In genomic region chr16:33934701-33935406, GRCm38 (mm10) we compare ENCODE assay signal across 9 mouse cellular contexts. TPM values are rescaled to one million over a fixed set of nuclear protein-coding genes. Genes with fewer than 3 reads are reported as not detected.
DNase-seq lines count a peak whose midpoint lies in the region; ATAC-seq lines count a peak whose summit lies in the region.
"Had no signal": no experiment of that assay in that cellular context is flagged by ENCODE, and none has a peak within 500 bp of the region (broad histone marks: within the 10 kb centered on the region; RNA-seq: fewer than 3 reads in every experiment).

No protein-coding gene starts in this region.

- peak overlapping the region; percentile 45; the same call in 1 of the 2 replicates for H3K27ac ChIP-seq in hindbrain, embryonic 12.5 days
- no peak overlapping the region for H3K27ac ChIP-seq in hindbrain, embryonic 11.5 days (ENCODE audit: low read depth, low read length)
- H3K27ac ChIP-seq in embryonic facial prominence, embryonic 12.5 days = peak overlapping the region; percentile 79
- H3K27ac ChIP-seq in hindbrain, embryonic 16.5 days (ENCODE audit: low read depth, low read length) = peak overlapping the region; percentile 59; the same call in 1 of the 2 replicates

- no peak for ATAC-seq in hindbrain, embryonic 12.5 days (ENCODE audit: low FRiP score)
- ATAC-seq in hindbrain, embryonic 11.5 days (ENCODE audit: low FRiP score) = no peak
- ATAC-seq in embryonic facial prominence, embryonic 12.5 days (ENCODE audit: insufficient number of reproducible peaks, insufficient read depth, low FRiP score, low TSS enrichment) = no peak; the same call in 1 of the 2 replicates
- peak; percentile 60; the same call in 1 of the 2 replicates for ATAC-seq in hindbrain, embryonic 16.5 days
- no peak for ATAC-seq in inflammation-experienced regulatory T-cells, adult 6 months
- ATAC-seq: Patski had no signal

- H3K9ac ChIP-seq in hindbrain, embryonic 12.5 days = no peak overlapping the region
- no peak overlapping the region for H3K9ac ChIP-seq in hindbrain, embryonic 11.5 days (ENCODE audit: low read depth, low read length)
- peak overlapping the region; percentile 27; the same call in 1 of the 2 replicates for H3K9ac ChIP-seq in embryonic facial prominence, embryonic 12.5 days
- no peak overlapping the region for H3K9ac ChIP-seq in hindbrain, embryonic 16.5 days (ENCODE audit: low read depth, low read length)

- no peak overlapping the region for H3K4me2 ChIP-seq in hindbrain, embryonic 12.5 days (replicated peaks)
- no peak overlapping the region for H3K4me2 ChIP-seq in hindbrain, embryonic 11.5 days (replicated peaks; ENCODE audit: low read depth, low read length)
- no peak overlapping the region for H3K4me2 ChIP-seq in embryonic facial prominence, embryonic 12.5 days (replicated peaks)
- H3K4me2 ChIP-seq in hindbrain, embryonic 16.5 days (ENCODE audit: low read length) = no peak overlapping the region

- no peaks in the 10 kb centered on the region for H3K27me3 ChIP-seq in hindbrain, embryonic 12.5 days
- H3K27me3 ChIP-seq in hindbrain, embryonic 11.5 days (ENCODE audit: control insufficient read depth, insufficient read depth, low read length) = no peaks in the 10 kb centered on the region
- H3K27me3 ChIP-seq in embryonic facial prominence, embryonic 12.5 days = no peaks in the 10 kb centered on the region
- H3K27me3 ChIP-seq in hindbrain, embryonic 16.5 days (replicated peaks; ENCODE audit: control insufficient read depth, insufficient read depth, low read length) = no peaks in the 10 kb centered on the region
- H3K27me3 ChIP-seq: Patski had no signal

- intact Hi-C loops in left cerebral cortex, postnatal 25 days (cut with DNase I) = no loop called here

- H3K9me3 ChIP-seq in hindbrain, embryonic 12.5 days (replicated peaks) = no peaks in the 10 kb centered on the region
- H3K9me3 ChIP-seq in hindbrain, embryonic 11.5 days (ENCODE audit: control insufficient read depth, low read length) = no peaks in the 10 kb centered on the region
- no peaks in the 10 kb centered on the region for H3K9me3 ChIP-seq in embryonic facial prominence, embryonic 12.5 days
- H3K9me3 ChIP-seq in hindbrain, embryonic 16.5 days (ENCODE audit: control insufficient read depth, low read length) = no peaks in the 10 kb centered on the region

- 64% methylated on average over 5 of the region's 5 CpGs for WGBS in hindbrain, embryonic 12.5 days
- 77% methylated on average over 5 of the region's 5 CpGs for WGBS in hindbrain, embryonic 11.5 days
- 61% methylated on average over 5 of the region's 5 CpGs for WGBS in embryonic facial prominence, embryonic 12.5 days
- 47% methylated on average over 5 of the region's 5 CpGs for WGBS in hindbrain, embryonic 16.5 days

- H3K36me3 ChIP-seq in hindbrain, embryonic 12.5 days = no peaks in the 10 kb centered on the region
- no peaks in the 10 kb centered on the region for H3K36me3 ChIP-seq in hindbrain, embryonic 11.5 days (ENCODE audit: control insufficient read depth, insufficient read depth, low read length)
- peaks cover 8% of the 10 kb centered on the region; the same call in 1 of the 2 replicates for H3K36me3 ChIP-seq in embryonic facial prominence, embryonic 12.5 days
- H3K36me3 ChIP-seq in hindbrain, embryonic 16.5 days (ENCODE audit: control insufficient read depth, insufficient read depth, low read length) = no peaks in the 10 kb centered on the region

- H3K4me3 ChIP-seq in hindbrain, embryonic 12.5 days = no peak overlapping the region
- H3K4me3 ChIP-seq in hindbrain, embryonic 11.5 days (ENCODE audit: low read depth, low read length) = no peak overlapping the region
- H3K4me3 ChIP-seq in embryonic facial prominence, embryonic 12.5 days = no peak overlapping the region
- no peak overlapping the region for H3K4me3 ChIP-seq in hindbrain, embryonic 16.5 days (ENCODE audit: low read length)

- no peak for DNase-seq in hindbrain, embryonic 11.5 days (ENCODE audit: low spot score)
- peak; percentile 35 to 50 for DNase-seq in left cerebral cortex, postnatal 25 days (ENCODE audit: low spot score in 2 of 2)
- peak; percentile 83 to 85 for DNase-seq in right cerebral cortex, postnatal 10 days (ENCODE audit: low spot score in 2 of 2)
- no peak for DNase-seq in thymus, postnatal 14 days

- H3K4me1 ChIP-seq in hindbrain, embryonic 12.5 days = peaks cover 19% of the 10 kb centered on the region
- no peaks in the 10 kb centered on the region for H3K4me1 ChIP-seq in hindbrain, embryonic 11.5 days (replicated peaks; ENCODE audit: control insufficient read depth, insufficient read depth, low read length)
- peaks cover 47% of the 10 kb centered on the region for H3K4me1 ChIP-seq in embryonic facial prominence, embryonic 12.5 days
- H3K4me1 ChIP-seq in hindbrain, embryonic 16.5 days (ENCODE audit: control insufficient read depth, insufficient read depth, low read depth, low read length) = peaks cover 24% of the 10 kb centered on the region

RNA-seq across cellular contexts. Expression of gene Umps, which starts 32.0 kb away (rescaled TPM):
- polyA plus RNA-seq in hindbrain, embryonic 12.5 days (2016; fragmentation: Nextera tagmentation; extraction: Ambion mirVana) = 38.2 and 39.4 TPM in 2 replicates
- 55.5 and 62.6 TPM in 2 replicates for polyA plus RNA-seq in hindbrain, embryonic 11.5 days (2014; fragmentation: Nextera tagmentation; extraction: Ambion mirVana)
- polyA plus RNA-seq in embryonic facial prominence, embryonic 12.5 days (2016; fragmentation: Nextera tagmentation; extraction: Ambion mirVana) = 62.6 and 63.6 TPM in 2 replicates
- 26.0 and 27.6 TPM in 2 replicates for polyA plus RNA-seq in hindbrain, embryonic 16.5 days (2015; fragmentation: Nextera tagmentation; extraction: Ambion mirVana)
- total RNA-seq in left cerebral cortex, postnatal 25 days (2021) = 10 to 100 TPM; 15.2 to 16.1 TPM
- 10 to 100 TPM; 28.7 to 35.6 (median 29.5) TPM for polyA plus RNA-seq in inflammation-experienced regulatory T-cells, adult 6 months (2017; shearing (Covaris generic))

Comparison
In these comparisons a context has a peak if more than half of its experiments do, and no peak if none do; other contexts are left out.
1. DNase-seq: peak in left cerebral cortex, postnatal 25 days (2 of 2) and right cerebral cortex, postnatal 10 days (2 of 2); none in hindbrain, embryonic 11.5 days (single experiment) and thymus, postnatal 14 days (single experiment).